Mouse (Mus musculus): ENCODE results near the gene Mr1. TPM values are rescaled to one million over a fixed set of nuclear protein-coding genes. Genes with fewer than 3 reads are reported as not detected.

Mr1 gene
- total RNA-seq, 2 experiments from 2014 or later: 2.1 to 3.1 TPM

DNA sequence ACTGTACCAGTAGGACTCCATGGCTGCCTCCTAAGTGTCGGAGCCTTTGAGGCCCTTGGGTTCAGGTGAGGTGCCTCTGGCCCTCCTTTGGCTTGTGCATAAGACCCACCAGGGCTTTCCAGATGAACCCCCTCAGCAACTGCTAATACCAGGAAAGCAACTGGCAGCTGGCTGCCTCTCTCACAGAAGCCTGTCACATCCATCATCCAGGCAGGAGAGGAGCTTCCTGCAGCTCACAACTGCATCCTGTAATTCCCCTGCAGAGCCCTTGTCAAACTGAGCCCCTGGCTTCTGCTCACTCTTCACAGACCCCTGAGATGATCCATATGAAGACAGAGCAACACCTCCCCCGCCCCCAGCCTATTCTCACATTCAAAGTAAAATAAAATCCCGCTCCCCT lies 68.9 kb downstream of the Mr1 start:
- H3K27ac ChIP-seq: no peak overlapping the region
- TF ChIP-seq CTCF (IDR thresholded peaks at IDR 0.05): no peak
- no peak for DNase-seq (ENCODE audit: extremely low spot score in 1 of 2, low spot score in 2 of 2)
- no peak overlapping the region for H3K4me3 ChIP-seq
- intact Hi-C loops (cut with DNase I): no loop called here

Other genes starting within 250 kb of the Mr1 start
- 10 to 100 TPM; 60.4 to 75.1 TPM for gene Ier5, start 47.2 kb downstream of the Mr1 start, total RNA-seq (2021)
- 100 to 1,000 TPM; 114 to 120 TPM for gene Stx6, start 11.9 kb upstream of the Mr1 start, total RNA-seq (2021)
- 10 to 100 TPM in 1 of 2 experiments, 1 to 10 TPM in 1; 9.9 to 14.7 TPM for gene BC034090, start 97.6 kb upstream of the Mr1 start, total RNA-seq (2021)